Comparison of ENCODE assay signal across 9 mouse cellular contexts in the genomic region with DNA sequence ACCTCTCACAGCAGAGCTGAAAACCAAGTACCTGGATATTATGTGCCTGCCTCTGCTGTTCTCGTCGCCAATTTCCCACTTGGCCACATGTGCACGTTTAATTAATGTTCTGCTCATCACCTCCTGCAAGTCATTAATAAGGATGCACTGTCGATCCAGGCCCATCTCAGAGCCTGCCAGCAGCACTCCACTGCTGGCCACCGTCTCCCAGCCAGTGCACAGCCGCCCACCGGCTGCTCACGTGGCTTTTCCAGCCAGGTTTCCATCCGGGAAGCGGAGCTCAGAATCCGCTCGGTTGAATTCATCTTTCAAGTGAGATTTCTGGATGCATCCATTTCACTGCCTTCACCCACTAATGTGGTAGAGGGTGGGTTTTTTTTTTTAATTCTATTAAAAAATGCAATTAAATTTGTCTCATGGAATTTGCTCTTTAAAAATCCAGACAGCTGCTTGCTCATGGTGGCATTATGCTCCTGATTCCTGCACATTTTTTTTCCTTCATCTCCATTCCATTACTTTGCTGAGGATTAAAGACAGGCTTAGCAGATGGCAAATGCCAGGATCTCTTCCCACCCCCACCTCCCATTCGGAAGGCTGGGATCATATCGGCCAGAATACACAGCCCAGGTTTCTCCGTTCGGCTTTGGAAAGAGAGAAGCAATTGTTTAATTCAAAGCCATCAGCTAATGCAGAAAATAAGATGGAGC.
DNase-seq lines count a peak whose midpoint lies in the region; ATAC-seq and TF ChIP-seq lines count a peak whose summit lies in the region.
"Had no signal": no experiment of that assay in that cellular context is flagged by ENCODE, and none has a peak within 500 bp of the region (broad histone marks: within the 10 kb centered on the region; RNA-seq: fewer than 3 reads in every experiment).

No protein-coding gene starts in this region.

- no peak for TF ChIP-seq CTCF in embryonic fibroblast, embryonic 13.5 days (IDR thresholded peaks at IDR 0.05; ENCODE audit: borderline replicate concordance, insufficient read depth, low read length)
- TF ChIP-seq CTCF in stomach, postnatal 0 days (IDR thresholded peaks at IDR 0.05; ENCODE audit: low read depth), result no peak

- H3K4me2 ChIP-seq in neural tube, embryonic 13.5 days, result peak overlapping the region; percentile 34
- H3K4me2 ChIP-seq in stomach, postnatal 0 days (replicated peaks; ENCODE audit: low read depth), result no peak overlapping the region

- no peaks in the 10 kb centered on the region for H3K36me3 ChIP-seq in neural tube, embryonic 13.5 days
- H3K36me3 ChIP-seq in stomach, postnatal 0 days (ENCODE audit: control insufficient read depth, insufficient read depth, low read length), result no peaks in the 10 kb centered on the region

- no peak overlapping the region for H3K4me3 ChIP-seq in embryonic fibroblast, embryonic 13.5 days (ENCODE audit: insufficient read depth, low read length)
- H3K4me3 ChIP-seq in neural tube, embryonic 13.5 days, result no peak overlapping the region
- H3K4me3 ChIP-seq in stomach, postnatal 0 days (ENCODE audit: low read depth, low read length), result no peak overlapping the region

- H3K9me3 ChIP-seq in neural tube, embryonic 13.5 days, result no peaks in the 10 kb centered on the region
- H3K9me3 ChIP-seq in stomach, postnatal 0 days (ENCODE audit: control insufficient read depth, low read length), result no peaks in the 10 kb centered on the region

- TF ChIP-seq EP300 in stomach, postnatal 0 days (optimal IDR thresholded peaks at IDR 0.05), result no peak

- H3K4me1 ChIP-seq in embryonic fibroblast, embryonic 13.5 days (ENCODE audit: control insufficient read depth, insufficient read depth, low read length), result 0 out of 2 replicates have a peak, but pooled peaks cover 2% of the 10 kb centered on the region
- H3K4me1 ChIP-seq in neural tube, embryonic 13.5 days (replicated peaks), result peaks cover 21% of the 10 kb centered on the region
- no peaks in the 10 kb centered on the region for H3K4me1 ChIP-seq in stomach, postnatal 0 days (replicated peaks; ENCODE audit: control insufficient read depth, insufficient read depth)

- DNase-seq in frontal cortex, postnatal 10 days (ENCODE audit: low spot score in 2 of 2), result peak; percentile 38 to 41
- peak; percentile 51 to 65 for DNase-seq in left cerebral cortex, adult 18-20 months (ENCODE audit: low spot score in 2 of 2)
- no peak for DNase-seq in stomach, postnatal 0 days (ENCODE audit: low spot score)
- no peak for DNase-seq in MN1 (ENCODE audit: low spot score)
- no peak for DNase-seq in adipocyte (ENCODE audit: low spot score)
- DNase-seq: kidney, adult 11 months; lung, postnatal 14 days had no signal

- peak; percentile 88 for ATAC-seq in neural tube, embryonic 13.5 days (ENCODE audit: low read depth)
- no peak for ATAC-seq in stomach, postnatal 0 days (ENCODE audit: low FRiP score, low TSS enrichment)

- peak overlapping the region; percentile 49 for H3K27ac ChIP-seq in embryonic fibroblast, embryonic 13.5 days (ENCODE audit: insufficient read depth, low read length)
- peak overlapping the region; percentile 84 for H3K27ac ChIP-seq in neural tube, embryonic 13.5 days (replicated peaks)
- H3K27ac ChIP-seq in stomach, postnatal 0 days (replicated peaks), result no peak overlapping the region

- TF ChIP-seq POLR2A in embryonic fibroblast, embryonic 13.5 days (IDR thresholded peaks at IDR 0.05; ENCODE audit: low read depth, low read length), result no peak

- WGBS in neural tube, embryonic 13.5 days, result 42% methylated on average over 16 of the region's 16 CpGs
- WGBS in stomach, postnatal 0 days, result 58% methylated on average over 16 of the region's 16 CpGs

- no peaks in the 10 kb centered on the region for H3K27me3 ChIP-seq in neural tube, embryonic 13.5 days
- no peaks in the 10 kb centered on the region for H3K27me3 ChIP-seq in stomach, postnatal 0 days (ENCODE audit: control insufficient read depth, insufficient read depth, low read length)

- H3K9ac ChIP-seq in neural tube, embryonic 13.5 days, result peak overlapping the region; percentile 18
- H3K9ac ChIP-seq in stomach, postnatal 0 days (ENCODE audit: low read length), result no peak overlapping the region

Comparison
In these comparisons a context has a peak if more than half of its experiments do, and no peak if none do; other contexts are left out.
1. DNase-seq: peak in frontal cortex, postnatal 10 days (2 of 2) and left cerebral cortex, adult 18-20 months (2 of 2); none in stomach, postnatal 0 days (single experiment), MN1 (single experiment) and adipocyte (single experiment).